Mouse (Mus musculus) MEL (cell line): ENCODE results near the gene Gm10037.

Experiments
- CHD2 ChIP-seq: IDR thresholded peaks from 2 replicates; pipeline ENCODE4 v1.6.1; 2011; ENCODE audit warnings: low read length, improper control_type of control experiment
- CTCF ChIP-seq, 3 experiments: IDR thresholded peaks in 2 of 3; conservative IDR thresholded peaks in 1 of 3; 2 replicates each; pipeline ENCODE4 v1.5.1; 2011 to 2012; ENCODE audit warnings: low read length in 3 of 3, low read depth in 2 of 3, mild to moderate bottlenecking in 2 of 3, improper control_type of control experiment in 1 of 3, inconsistent platforms in 1 of 3, mixed read lengths in 1 of 3, moderate library complexity in 1 of 3; ENCODE audit not compliant: control insufficient read depth in 1 of 3, insufficient read depth in 1 of 3, poor library complexity in 1 of 3, severe bottlenecking in 1 of 3
- E2F4 ChIP-seq: IDR thresholded peaks from 2 replicates; pipeline ENCODE4 v1.6.1; 2011; ENCODE audit warnings: low read depth, low read length, improper control_type of control experiment, borderline replicate concordance
- ELF1 ChIP-seq: IDR thresholded peaks from 2 replicates; pipeline ENCODE4 v1.6.1; 2014; ENCODE audit warnings: low read depth, mild to moderate bottlenecking, inconsistent platforms, low read length, improper control_type of control experiment, moderate library complexity
- ETS1 ChIP-seq: IDR thresholded peaks from 2 replicates; pipeline ENCODE4 v1.6.1; 2012; ENCODE audit warnings: low read depth, mild to moderate bottlenecking, inconsistent platforms, low read length, improper control_type of control experiment, moderate library complexity
- MAZ ChIP-seq: IDR thresholded peaks from 2 replicates; pipeline ENCODE4 v1.6.1; 2012; ENCODE audit warnings: low read depth, mild to moderate bottlenecking, inconsistent platforms, low read length, improper control_type of control experiment
- NRF1 ChIP-seq: IDR thresholded peaks from 2 replicates; pipeline ENCODE4 v1.6.1; 2014; ENCODE audit warnings: low read depth, mild to moderate bottlenecking, inconsistent platforms, low read length, improper control_type of control experiment, moderate library complexity; ENCODE audit not compliant: poor library complexity, insufficient read depth, severe bottlenecking
- POLR2A ChIP-seq, 2 experiments: IDR thresholded peaks; 2 replicates each; pipeline ENCODE4 v1.6.1; 2011 to 2012; ENCODE audit warnings: low read length in 2 of 2, mild to moderate bottlenecking in 2 of 2, control low read depth in 1 of 2, improper control_type of control experiment in 1 of 2, low read depth in 1 of 2, moderate library complexity in 1 of 2; ENCODE audit not compliant: control insufficient read depth in 1 of 2, insufficient read depth in 1 of 2, poor library complexity in 1 of 2
- POLR2AphosphoS2 ChIP-seq: IDR thresholded peaks from 2 replicates; pipeline ENCODE4 v1.6.1; 2011; ENCODE audit warnings: low read length, improper control_type of control experiment
- RCOR1 ChIP-seq: IDR thresholded peaks from 2 replicates; pipeline ENCODE4 v1.6.1; 2012; ENCODE audit warnings: low read depth, mild to moderate bottlenecking, inconsistent platforms, low read length, improper control_type of control experiment
- ZC3H11A ChIP-seq: IDR thresholded peaks from 2 replicates; pipeline ENCODE4 v1.6.1; 2012; ENCODE audit warnings: low read depth, mild to moderate bottlenecking, inconsistent platforms, low read length, improper control_type of control experiment

- no peak for TF ChIP-seq CTCF (IDR thresholded peaks at IDR 0.05 in 2 of 3, conservative IDR thresholded peaks at IDR 0.05 in 1 of 3; ENCODE audit: control insufficient read depth in 1 of 3, insufficient read depth in 1 of 3, low read depth in 2 of 3, low read length in 3 of 3, poor library complexity in 1 of 3, severe bottlenecking in 1 of 3)
- no peak for TF ChIP-seq RCOR1
- no peak for TF ChIP-seq E2F4
- peak; percentile 85 for TF ChIP-seq ELF1
- no peak for TF ChIP-seq ETS1
- no peak for TF ChIP-seq NRF1
- peak in 1 of 2 experiments; percentile 33; a peak in 2 of 4 replicates for TF ChIP-seq POLR2A (IDR thresholded peaks at IDR 0.05; ENCODE audit: control insufficient read depth in 1 of 2, insufficient read depth in 1 of 2, low read depth in 1 of 2, low read length in 2 of 2, poor library complexity in 1 of 2)
- TF ChIP-seq POLR2AphosphoS2: no peak
- TF ChIP-seq CHD2: no peak; the same call in 1 of the 2 replicates
- no peak for TF ChIP-seq ZC3H11A
- no peak for TF ChIP-seq MAZ
These were observed 16.9 kb upstream of the Gm10037 start, which contains the start of gene Zfp273 for GRCm38 (mm10) chr13:67813710-67814660.
